Mouse (Mus musculus) midbrain, embryonic 15.5 days (tissue): ENCODE data around the gene Tab2. TPM values are rescaled to one million over a fixed set of nuclear protein-coding genes. Genes with fewer than 3 reads are reported as not detected.

ENCODE experiments used
- ATAC-seq: fragments of 200-750 bp; cut with Nextera tagmentation; replicated peaks from 2 replicates; pipeline ENCODE4 v1.8.0; 2017; ENCODE audit warnings: moderate TSS enrichment
- H3K27ac ChIP-seq: fragments of 300-500 bp; sonication (generic); 2 replicates; pipeline ENCODE4 v1.5.1; 2015; ENCODE audit warnings: mild to moderate bottlenecking, inconsistent platforms
- H3K27me3 ChIP-seq: fragments of 300-500 bp; sonication (generic); replicated peaks from 2 replicates; pipeline ENCODE4 v1.6.1; 2015; ENCODE audit warnings: inconsistent platforms
- H3K36me3 ChIP-seq: fragments of 300-500 bp; sonication (generic); replicated peaks from 2 replicates; pipeline ENCODE4 v1.6.1; 2015; ENCODE audit warnings: inconsistent platforms
- H3K4me1 ChIP-seq: fragments of 300-500 bp; sonication (generic); 2 replicates; pipeline ENCODE4 v1.6.1; 2015; ENCODE audit warnings: inconsistent platforms
- H3K4me2 ChIP-seq: fragments of 300-500 bp; sonication (generic); 2 replicates; pipeline ENCODE4 v1.6.1; 2015; ENCODE audit warnings: inconsistent platforms, mild to moderate bottlenecking, moderate library complexity
- H3K4me3 ChIP-seq: fragments of 300-500 bp; sonication (generic); 2 replicates; pipeline ENCODE4 v1.5.1; 2015; ENCODE audit warnings: mild to moderate bottlenecking, inconsistent platforms
- H3K9ac ChIP-seq: fragments of 300-500 bp; sonication (generic); 2 replicates; pipeline ENCODE4 v1.6.1; 2015; ENCODE audit warnings: mild to moderate bottlenecking, inconsistent platforms
- H3K9me3 ChIP-seq: fragments of 300-500 bp; sonication (generic); 2 replicates; pipeline ENCODE4 v1.6.1; 2016; ENCODE audit warnings: inconsistent platforms
- WGBS: fragments of 180-500 bp; shearing (Covaris S2); methylation state at CpG from one replicate; pipeline ENCODE4 v1.1.7; 2015; ENCODE audit warnings: mixed read lengths; 5-methylcytosine and 5-hydroxymethylcytosine counted together
- polyA plus RNA-seq: library from polyadenylated mRNA; unstranded; fragments of >200 nt; fragmentation: Nextera tagmentation; extraction: Ambion mirVana; gene quantifications from 2 replicates; pipeline ENCODE4 v1.2.1, GENCODE M21; 2015

The Tab2 gene
- polyA plus RNA-seq, 1 experiment from 2014 or later, result 13.1 TPM

GRCm38 (mm10) chr10:7861259-7861936, 94.6 kb downstream of the Tab2 start:
- no peaks in the 10 kb centered on the region for H3K27me3 ChIP-seq
- H3K27ac ChIP-seq, result no peak overlapping the region
- H3K9ac ChIP-seq, result no peak overlapping the region
- H3K4me2 ChIP-seq, result no peak overlapping the region
- H3K9me3 ChIP-seq, result no peaks in the 10 kb centered on the region
- H3K36me3 ChIP-seq, result no peaks in the 10 kb centered on the region
- no peak overlapping the region for H3K4me3 ChIP-seq
- WGBS, result 89% methylated on average over 14 of the region's 14 CpGs
- ATAC-seq, result no peak
- no peaks in the 10 kb centered on the region for H3K4me1 ChIP-seq

- Histone ChIP-seq H3K27me3 (no peaks in the 10 kb centered on the region), H3K4me2 (no peak overlapping the region), H3K36me3 (no peaks in the 10 kb centered on the region), H3K9ac (no peak overlapping the region), H3K27ac (no peak overlapping the region), H3K4me3 (no peak overlapping the region), H3K4me1 (no peaks in the 10 kb centered on the region), H3K9me3 (no peaks in the 10 kb centered on the region)
- 89% methylated on average over 7 of the region's 7 CpGs for WGBS
- no peak for ATAC-seq
Measured at GRCm38 (mm10) chr10:7860494-7860893, 95.5 kb downstream of the Tab2 start.

Other genes with a start within 250 kb of the Tab2 start
- 29.7 TPM in 2 replicates for gene Katna1, start 230.2 kb downstream of the Tab2 start, polyA plus RNA-seq
- gene Ginm1, start 163.4 kb downstream of the Tab2 start, polyA plus RNA-seq, result 44.4 and 48.4 TPM in 2 replicates
- gene Ppil4, start 163.3 kb downstream of the Tab2 start, polyA plus RNA-seq, result 50.6 and 53.3 TPM in 2 replicates
- 0.11 and 0.31 TPM in 2 replicates for gene Zc3h12d, start 123.8 kb downstream of the Tab2 start, polyA plus RNA-seq